Mouse (Mus musculus) intestine, embryonic 14.5 days (tissue): Measurements from ENCODE around the gene Dpf1. TPM values are rescaled to one million over a fixed set of nuclear protein-coding genes. Genes with fewer than 3 reads are reported as not detected.

Experiments used
- polyA plus RNA-seq: library from polyadenylated mRNA; unstranded; fragments of >200 nt; fragmentation: Nextera tagmentation; extraction: Ambion mirVana; gene quantifications from 2 replicates; pipeline ENCODE4 v1.2.1, GENCODE M21; 2014

Gene Dpf1
- polyA plus RNA-seq, 1 experiment from 2014 or later: 7.4 TPM

Other genes with a start within 250 kb of the Dpf1 start
- gene Ryr1, start 178.8 kb upstream of the Dpf1 start, polyA plus RNA-seq: 0.70 and 0.80 TPM in 2 replicates
- gene Rasgrp4, start 169.1 kb upstream of the Dpf1 start, polyA plus RNA-seq: 0.54 and 0.96 TPM in 2 replicates
- 25.9 and 26.1 TPM in 2 replicates for gene Fam98c, start 147.7 kb upstream of the Dpf1 start, polyA plus RNA-seq
- 0.58 and 1.0 TPM in 2 replicates for gene Ggn, start 133.7 kb upstream of the Dpf1 start, polyA plus RNA-seq
- gene Spred3, start 133.5 kb upstream of the Dpf1 start, polyA plus RNA-seq: 3.8 and 4.7 TPM in 2 replicates
- 277 and 280 TPM in 2 replicates for gene Psmd8, start 123.2 kb upstream of the Dpf1 start, polyA plus RNA-seq
- gene Catsperg1, start 89.9 kb upstream of the Dpf1 start, polyA plus RNA-seq: 0.78 and 1.5 TPM in 2 replicates
- 0.65 and 0.86 TPM in 2 replicates for gene Kcnk6, start 71.4 kb upstream of the Dpf1 start, polyA plus RNA-seq
- 94.3 and 97.3 TPM in 2 replicates for gene Yif1b, start 65.6 kb upstream of the Dpf1 start, polyA plus RNA-seq
- gene 2200002D01Rik, start 55.5 kb upstream of the Dpf1 start, polyA plus RNA-seq: 76.9 and 111 TPM in 2 replicates
- gene Spint2, start 22.0 kb upstream of the Dpf1 start, polyA plus RNA-seq: 470 and 522 TPM in 2 replicates
- gene Ppp1r14a, start 14.6 kb upstream of the Dpf1 start, polyA plus RNA-seq: 59.7 and 66.5 TPM in 2 replicates
- gene Sipa1l3, start 214.7 kb downstream of the Dpf1 start, polyA plus RNA-seq: 17.0 and 22.5 TPM in 2 replicates